Mouse (Mus musculus) intestine, embryonic 16.5 days (tissue): ENCODE measurements at regions not wholly inside any gene's neighbourhood (a gene's known extent, or its start where the extent isn't known, plus 50 kb on each side); places are given as distances from the start of the nearest gene placed in this dataset.
A peak's percentile ranks its signal among the peaks of the same experiment; 100 is the strongest.

Experiments
- ATAC-seq: fragments of 200-750 bp; cut with Nextera tagmentation; 2 replicates; pipeline ENCODE4 v1.8.0; 2017; ENCODE audit warnings: moderate TSS enrichment, moderate library complexity
- H3K27ac ChIP-seq: fragments of 300-500 bp; sonication (generic); 2 replicates; pipeline ENCODE4 v1.5.1; 2014; ENCODE audit warnings: mild to moderate bottlenecking, low read length
- H3K27me3 ChIP-seq: fragments of 300-500 bp; sonication (generic); replicated peaks from 2 replicates; pipeline ENCODE4 v1.6.1; 2014; ENCODE audit warnings: low read length, control low read depth, mixed read lengths; ENCODE audit not compliant: control insufficient read depth, insufficient read depth
- H3K36me3 ChIP-seq: fragments of 300-500 bp; sonication (generic); 2 replicates; pipeline ENCODE4 v1.6.1; 2014; ENCODE audit warnings: low read length, control low read depth; ENCODE audit not compliant: control insufficient read depth, insufficient read depth
- H3K4me1 ChIP-seq: fragments of 300-500 bp; sonication (generic); 2 replicates; pipeline ENCODE4 v1.6.1; 2014; ENCODE audit warnings: low read length, control low read depth, mixed read lengths; ENCODE audit not compliant: control insufficient read depth, insufficient read depth
- H3K4me2 ChIP-seq: fragments of 300-500 bp; sonication (generic); 2 replicates; pipeline ENCODE4 v1.6.1; 2014; ENCODE audit warnings: low read depth, low read length, control low read depth
- H3K4me3 ChIP-seq: fragments of 300-500 bp; sonication (generic); 2 replicates; pipeline ENCODE4 v1.5.1; 2014; ENCODE audit warnings: mild to moderate bottlenecking, low read length
- H3K9ac ChIP-seq: fragments of 300-500 bp; sonication (generic); 2 replicates; pipeline ENCODE4 v1.6.1; 2014; ENCODE audit warnings: low read depth, low read length
- H3K9me3 ChIP-seq: fragments of 300-500 bp; sonication (generic); 2 replicates; pipeline ENCODE4 v1.6.1; 2016; ENCODE audit warnings: low read length, control low read depth; ENCODE audit not compliant: control insufficient read depth
- WGBS: fragments of 180-500 bp; shearing (Covaris S2); extraction: QIAGEN DNeasy Blood & Tissue Kit; methylation state at CpG from one replicate; pipeline ENCODE4 v1.1.7; 2014; 5-methylcytosine and 5-hydroxymethylcytosine counted together

GRCm38 (mm10) chr4:127430237-127430636 is 72.3 kb upstream of the Gjb5 start:
- Histone ChIP-seq H3K4me1 (peaks cover 12% of the 10 kb centered on the region), H3K4me3 (no peak overlapping the region), H3K4me2 (no peak overlapping the region), H3K36me3 (no peaks in the 10 kb centered on the region), H3K9me3 (no peaks in the 10 kb centered on the region), H3K27ac (peak overlapping the region; percentile 36), H3K9ac (no peak overlapping the region), H3K27me3 (no peaks in the 10 kb centered on the region)
- no peak for ATAC-seq
- 0% methylated on average over 1 of the region's 1 CpGs for WGBS

- no peaks in the 10 kb centered on the region for H3K36me3 ChIP-seq
- ATAC-seq = no peak
- H3K27ac ChIP-seq = no peak overlapping the region
- H3K4me1 ChIP-seq = peaks cover 12% of the 10 kb centered on the region
- no peak overlapping the region for H3K4me2 ChIP-seq
- no peaks in the 10 kb centered on the region for H3K9me3 ChIP-seq
- H3K4me3 ChIP-seq = no peak overlapping the region
- WGBS = 26% methylated on average over 1 of the region's 1 CpGs
- no peaks in the 10 kb centered on the region for H3K27me3 ChIP-seq
- no peak overlapping the region for H3K9ac ChIP-seq
Observed at GRCm38 (mm10) chr4:127429748-127430147, 71.8 kb upstream of the Gjb5 start.

GRCm38 (mm10) chr4:127423855-127424254 is 65.9 kb upstream of the Gjb5 start:
- Histone ChIP-seq H3K4me2 (no peak overlapping the region), H3K4me3 (no peak overlapping the region), H3K27me3 (no peaks in the 10 kb centered on the region), H3K9ac (no peak overlapping the region), H3K27ac (no peak overlapping the region), H3K9me3 (no peaks in the 10 kb centered on the region), H3K4me1 (peaks cover 6% of the 10 kb centered on the region), H3K36me3 (no peaks in the 10 kb centered on the region)
- ATAC-seq = no peak
- WGBS = 61% methylated on average over 7 of the region's 7 CpGs

- no peak for ATAC-seq
- Histone ChIP-seq H3K4me3 (no peak overlapping the region), H3K36me3 (no peaks in the 10 kb centered on the region), H3K4me2 (no peak overlapping the region), H3K27ac (no peak overlapping the region), H3K27me3 (no peaks in the 10 kb centered on the region), H3K4me1 (peaks cover 21% of the 10 kb centered on the region), H3K9ac (no peak overlapping the region), H3K9me3 (no peaks in the 10 kb centered on the region)
- 86% methylated on average over 6 of the region's 6 CpGs for WGBS
Observed at GRCm38 (mm10) chr4:127421927-127422450, 64.0 kb upstream of the Gjb5 start.

GRCm38 (mm10) chr4:127421129-127421528 is 63.1 kb upstream of the Gjb5 start:
- Histone ChIP-seq H3K36me3 (no peaks in the 10 kb centered on the region), H3K4me1 (peaks cover 24% of the 10 kb centered on the region), H3K4me2 (no peak overlapping the region), H3K27ac (no peak overlapping the region), H3K9me3 (no peaks in the 10 kb centered on the region), H3K9ac (no peak overlapping the region), H3K4me3 (no peak overlapping the region), H3K27me3 (no peaks in the 10 kb centered on the region)
- ATAC-seq = no peak
- 74% methylated on average over 5 of the region's 5 CpGs for WGBS

- no peak overlapping the region for H3K27ac ChIP-seq
- H3K4me3 ChIP-seq = no peak overlapping the region
- WGBS = 31% methylated on average over 8 of the region's 8 CpGs
- ATAC-seq = no peak
- no peaks in the 10 kb centered on the region for H3K9me3 ChIP-seq
- no peak overlapping the region for H3K9ac ChIP-seq
- no peaks in the 10 kb centered on the region for H3K36me3 ChIP-seq
- no peak overlapping the region for H3K4me2 ChIP-seq
- H3K27me3 ChIP-seq = no peaks in the 10 kb centered on the region
- H3K4me1 ChIP-seq = peaks cover 24% of the 10 kb centered on the region
Observed at GRCm38 (mm10) chr4:127419786-127420120, 61.8 kb upstream of the Gjb5 start.

GRCm38 (mm10) chr4:127419062-127419785 is 61.2 kb upstream of the Gjb5 start:
- ATAC-seq = peak; percentile 56
- Histone ChIP-seq H3K9me3 (no peaks in the 10 kb centered on the region), H3K36me3 (no peaks in the 10 kb centered on the region), H3K4me3 (no peak overlapping the region), H3K4me1 (peaks cover 24% of the 10 kb centered on the region), H3K27ac (no peak overlapping the region), H3K9ac (no peak overlapping the region), H3K4me2 (no peak overlapping the region), H3K27me3 (no peaks in the 10 kb centered on the region)
- 11% methylated on average over 22 of the region's 22 CpGs for WGBS

GRCm38 (mm10) chr4:127416906-127417305 is 58.9 kb upstream of the Gjb5 start:
- Histone ChIP-seq H3K27me3 (no peaks in the 10 kb centered on the region), H3K4me1 (peaks cover 24% of the 10 kb centered on the region), H3K4me3 (peak overlapping the region; percentile 26), H3K9ac (peak overlapping the region; percentile 1; the same call in 1 of the 2 replicates), H3K27ac (peak overlapping the region; percentile 74), H3K9me3 (no peaks in the 10 kb centered on the region), H3K36me3 (no peaks in the 10 kb centered on the region), H3K4me2 (peak overlapping the region; percentile 39)
- peak; percentile 54 for ATAC-seq
- 21% methylated on average over 7 of the region's 7 CpGs for WGBS

GRCm38 (mm10) chr4:127413997-127414964 is 56.3 kb upstream of the Gjb5 start:
- H3K4me1 ChIP-seq = peaks cover 23% of the 10 kb centered on the region
- no peak overlapping the region for H3K9ac ChIP-seq
- no peak for ATAC-seq
- no peaks in the 10 kb centered on the region for H3K27me3 ChIP-seq
- no peak overlapping the region for H3K4me2 ChIP-seq
- no peak overlapping the region for H3K27ac ChIP-seq
- no peak overlapping the region for H3K4me3 ChIP-seq
- no peaks in the 10 kb centered on the region for H3K36me3 ChIP-seq
- no peaks in the 10 kb centered on the region for H3K9me3 ChIP-seq
- 35% methylated on average over 14 of the region's 14 CpGs for WGBS
